Comparison of ENCODE assay signal across 8 mouse cellular contexts in the genomic region with DNA sequence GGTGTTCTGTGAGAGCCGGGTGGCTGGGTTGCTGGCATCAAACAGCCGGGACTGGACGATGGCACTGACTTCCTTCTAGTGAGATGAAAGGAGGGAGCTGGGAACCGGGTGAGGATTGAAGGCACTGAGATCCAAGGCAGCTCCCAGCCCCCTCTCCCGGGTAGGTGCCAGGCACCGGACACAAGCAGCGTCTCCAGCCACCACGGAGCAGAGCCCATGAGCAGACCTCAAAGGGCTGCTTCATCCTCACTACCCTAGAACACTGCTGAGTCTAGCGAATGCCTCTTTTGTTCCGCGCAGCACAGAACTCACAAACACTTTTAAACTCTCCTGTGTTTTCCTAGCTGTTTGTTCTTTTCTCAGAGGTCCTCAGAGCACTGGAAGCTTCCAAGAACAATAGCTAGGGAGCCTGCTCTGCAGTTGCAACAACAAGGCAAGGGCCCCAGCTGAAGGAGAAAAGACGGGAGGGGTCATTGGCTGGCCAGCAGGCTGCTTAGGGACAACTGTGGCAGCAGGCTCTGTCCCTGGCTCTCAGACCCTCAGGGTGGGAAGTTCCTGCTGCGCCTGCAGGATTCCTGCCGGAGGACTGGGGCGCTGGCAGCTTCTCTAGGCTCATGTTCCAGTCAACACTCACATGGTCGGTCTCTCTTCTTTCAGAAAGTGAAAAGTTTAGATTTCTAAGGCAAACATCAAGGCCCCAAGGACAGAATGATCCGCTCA.
DNase-seq lines count a peak whose midpoint lies in the region; ATAC-seq and TF ChIP-seq lines count a peak whose summit lies in the region.

No protein-coding gene starts in this region.

- H3K4me2 ChIP-seq in forebrain, embryonic 16.5 days (ENCODE audit: low read length), result no peak overlapping the region
- no peak overlapping the region for H3K4me2 ChIP-seq in midbrain, embryonic 16.5 days (ENCODE audit: low read length)

- H3K9ac ChIP-seq in forebrain, embryonic 16.5 days (replicated peaks; ENCODE audit: low read depth, low read length), result no peak overlapping the region
- no peak overlapping the region for H3K9ac ChIP-seq in midbrain, embryonic 16.5 days (ENCODE audit: low read depth, low read length)

- TF ChIP-seq POLR2A in lung, adult 2 months (IDR thresholded peaks at IDR 0.05; ENCODE audit: borderline replicate concordance, extremely low read depth, low read depth, low read length), result no peak

- no peaks in the 10 kb centered on the region for H3K9me3 ChIP-seq in forebrain, embryonic 16.5 days (ENCODE audit: control insufficient read depth, low read length)
- no peaks in the 10 kb centered on the region for H3K9me3 ChIP-seq in midbrain, embryonic 16.5 days (replicated peaks; ENCODE audit: control insufficient read depth, low read length, poor library complexity, severe bottlenecking)

- DNase-seq in gastrocnemius, postnatal 14 days, result peak; percentile 35
- no peak for DNase-seq in gastrocnemius, postnatal 10 days
- DNase-seq in lung, adult 18-20 months, result peak; percentile 31 to 50
- DNase-seq in lung, adult 2 months, result no peak
- DNase-seq in left cerebral cortex, adult 18-20 months (ENCODE audit: low spot score in 2 of 2), result no peak

- no peaks in the 10 kb centered on the region for H3K27me3 ChIP-seq in forebrain, embryonic 16.5 days (replicated peaks; ENCODE audit: control insufficient read depth, insufficient read depth, low read length)
- no peaks in the 10 kb centered on the region for H3K27me3 ChIP-seq in midbrain, embryonic 16.5 days (ENCODE audit: control insufficient read depth, insufficient read depth, low read depth, low read length)

- ATAC-seq in forebrain, embryonic 16.5 days, result peak; percentile 39; the same call in 1 of the 2 replicates
- 0 out of 2 replicates have a peak, but pooled peaks have one; percentile 34 for ATAC-seq in midbrain, embryonic 16.5 days
- ATAC-seq in erythroblast, adult 5-6 weeks (replicated peaks; ENCODE audit: low FRiP score, poor library complexity, severe bottlenecking), result no peak

- WGBS in lung, adult 2 months, result 66% methylated on average over 17 of the region's 17 CpGs
- whole genome bisulfite sequencing in forebrain, embryonic 16.5 days, result 26% methylated on average over 17 of the region's 17 CpGs
- WGBS in midbrain, embryonic 16.5 days, result 24% methylated on average over 17 of the region's 17 CpGs

- no peak overlapping the region for H3K27ac ChIP-seq in forebrain, embryonic 16.5 days (ENCODE audit: low read length)
- H3K27ac ChIP-seq in midbrain, embryonic 16.5 days (ENCODE audit: low read length), result peak overlapping the region; percentile 9

- no peaks in the 10 kb centered on the region for H3K36me3 ChIP-seq in forebrain, embryonic 16.5 days (ENCODE audit: control insufficient read depth, insufficient read depth)
- H3K36me3 ChIP-seq in midbrain, embryonic 16.5 days (ENCODE audit: control insufficient read depth, insufficient read depth, low read length), result no peaks in the 10 kb centered on the region

- no peak for TF ChIP-seq CTCF in lung, adult 2 months (IDR thresholded peaks at IDR 0.05; ENCODE audit: insufficient read depth, low read length)

- H3K4me3 ChIP-seq in lung, adult 2 months (replicated peaks; ENCODE audit: extremely low read depth, low read depth, low read length), result no peak overlapping the region
- H3K4me3 ChIP-seq in forebrain, embryonic 16.5 days (replicated peaks; ENCODE audit: low read length), result no peak overlapping the region
- no peak overlapping the region for H3K4me3 ChIP-seq in midbrain, embryonic 16.5 days (ENCODE audit: low read depth, low read length)

- H3K4me1 ChIP-seq in lung, adult 2 months (ENCODE audit: control insufficient read depth, insufficient read depth, low read length), result no peaks in the 10 kb centered on the region
- 0 out of 2 replicates have a peak, but pooled peaks cover 6% of the 10 kb centered on the region for H3K4me1 ChIP-seq in forebrain, embryonic 16.5 days (replicated peaks; ENCODE audit: control insufficient read depth, insufficient read depth, low read length)
- peaks cover 17% of the 10 kb centered on the region for H3K4me1 ChIP-seq in midbrain, embryonic 16.5 days (ENCODE audit: control insufficient read depth, insufficient read depth, low read length)

- intact Hi-C loops in gastrocnemius, postnatal 14 days (cut with DNase I; ENCODE audit: low total_unique reads), result no loop called here

Comparison
In these comparisons a context has a peak if more than half of its experiments do, and no peak if none do; other contexts are left out.
1. DNase-seq: peak in gastrocnemius, postnatal 14 days (single experiment) and lung, adult 18-20 months (2 of 2); none in gastrocnemius, postnatal 10 days (single experiment), lung, adult 2 months (single experiment) and left cerebral cortex, adult 18-20 months (0 of 2).